Mouse (Mus musculus): ENCODE measurements around the gene Trpc4ap.
"Not testable (repeated sequence)": the region's sequence is repeated elsewhere in the genome, so short reads cannot be mapped to it uniquely, and the experiment has no call there.

The Trpc4ap gene

GRCm38 (mm10) chr2:155691723-155692493 lies at the start of gene Trpc4ap:
Gene Trpc4ap (minus strand): TSS chr2:155692384.
- DNase-seq: peak; percentile 98 to 100

GRCm38 (mm10) chr2:155737803-155738202 lies 45.6 kb upstream of the Trpc4ap start:
- no peak for DNase-seq

DNA sequence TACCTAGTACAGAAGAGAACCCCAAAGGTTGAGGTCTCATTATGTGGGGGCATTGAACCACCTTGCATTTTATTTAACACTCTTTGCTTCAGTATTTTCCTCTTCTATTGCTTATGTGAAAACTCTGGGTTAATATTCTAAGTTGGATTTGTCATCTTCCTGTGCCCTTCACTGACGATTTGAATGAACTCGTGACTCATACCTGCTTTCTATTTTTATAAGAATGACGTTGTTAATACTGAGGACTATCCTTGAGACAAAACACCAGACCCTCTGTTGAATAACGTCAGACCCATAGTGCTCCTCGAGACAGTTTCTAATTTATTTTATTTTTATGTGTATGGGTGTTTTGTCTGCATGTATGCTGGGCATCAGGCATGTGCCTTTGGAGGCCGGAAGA lies 44.8 kb upstream of the Trpc4ap start:
- no peak for DNase-seq

GRCm38 (mm10) chr2:155735766-155736165 lies 43.6 kb upstream of the Trpc4ap start, which contains the start of gene Gm17581:
Gene Gm17581 (minus strand): TSS chr2:155735866.
- not testable (repeated sequence) for DNase-seq

DNA sequence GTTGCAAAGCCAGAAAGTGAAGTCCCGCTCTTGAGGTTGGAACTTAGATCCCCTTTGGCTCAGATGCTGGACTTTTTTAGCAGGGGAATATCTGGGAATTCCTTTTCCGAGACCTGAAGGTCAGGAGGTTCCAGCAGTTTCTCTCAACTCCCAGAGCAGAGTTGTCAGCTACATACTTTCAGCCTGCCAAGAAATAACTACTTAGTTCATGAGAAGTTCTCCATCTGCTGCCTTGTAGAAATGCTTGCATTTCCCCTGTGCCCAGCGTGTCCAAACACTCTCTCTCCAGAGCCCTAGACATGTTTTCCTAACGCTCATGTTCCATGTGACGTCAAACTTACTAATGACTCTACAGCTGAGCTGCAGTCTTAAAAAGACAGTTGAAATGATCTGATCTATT lies 42.9 kb upstream of the Trpc4ap start:
- no peak for DNase-seq

GRCm38 (mm10) chr2:155729158-155729645 lies 37.0 kb upstream of the Trpc4ap start, which contains the start of gene Edem2:
Gene Edem2 (minus strand): TSS chr2:155729475.
- peak; percentile 87 to 94 for DNase-seq

DNA sequence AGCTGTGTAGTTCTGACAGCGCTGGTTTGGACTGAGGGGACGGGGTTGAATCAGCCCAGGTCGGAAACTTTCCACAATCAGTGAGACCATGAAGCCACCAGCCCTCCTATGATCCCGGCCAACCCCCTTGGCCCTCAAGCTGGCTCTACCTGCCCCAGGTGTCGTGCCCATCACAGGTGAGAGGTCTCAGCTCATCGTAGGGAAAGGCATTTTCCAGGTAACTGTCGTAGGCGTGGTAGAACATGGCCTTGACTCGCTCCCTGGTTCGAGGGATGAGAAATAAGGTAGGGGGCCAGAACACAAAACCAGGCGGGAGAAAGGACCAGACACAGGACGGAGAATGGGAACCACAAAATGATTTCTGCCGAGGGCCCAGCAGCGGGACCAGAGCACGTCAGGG lies 36.6 kb upstream of the Trpc4ap start:
- no peak for DNase-seq

DNA sequence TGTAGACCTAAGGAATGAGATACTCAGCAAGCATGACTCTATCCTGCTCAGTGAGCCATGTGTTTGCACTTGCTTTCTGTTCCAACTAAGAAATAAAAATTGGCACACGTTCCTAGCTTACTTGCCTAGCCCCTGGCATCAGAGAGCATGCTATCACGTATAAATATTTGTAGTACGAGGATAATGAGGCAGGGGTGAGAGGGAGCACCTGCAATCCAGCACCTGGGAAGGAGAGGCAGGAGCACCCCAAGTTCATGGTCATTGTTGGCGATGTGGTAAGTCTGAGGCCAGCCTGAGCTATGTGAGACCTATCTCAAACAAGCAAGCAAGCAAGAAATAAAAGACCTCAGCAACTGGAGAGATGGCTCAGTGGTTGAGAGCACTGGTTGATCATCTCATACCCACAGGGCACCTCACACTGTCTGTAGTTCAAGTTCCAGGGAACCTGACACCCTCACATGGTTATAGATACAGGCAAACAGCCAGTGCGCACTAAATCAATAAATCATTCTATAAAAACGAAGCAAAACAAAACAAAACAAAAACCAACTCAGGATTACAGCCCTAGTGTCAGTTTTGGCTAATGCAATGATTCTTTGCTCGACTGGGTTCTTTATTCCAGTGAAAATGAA lies 35.7 kb upstream of the Trpc4ap start:
- DNase-seq: no peak

DNA sequence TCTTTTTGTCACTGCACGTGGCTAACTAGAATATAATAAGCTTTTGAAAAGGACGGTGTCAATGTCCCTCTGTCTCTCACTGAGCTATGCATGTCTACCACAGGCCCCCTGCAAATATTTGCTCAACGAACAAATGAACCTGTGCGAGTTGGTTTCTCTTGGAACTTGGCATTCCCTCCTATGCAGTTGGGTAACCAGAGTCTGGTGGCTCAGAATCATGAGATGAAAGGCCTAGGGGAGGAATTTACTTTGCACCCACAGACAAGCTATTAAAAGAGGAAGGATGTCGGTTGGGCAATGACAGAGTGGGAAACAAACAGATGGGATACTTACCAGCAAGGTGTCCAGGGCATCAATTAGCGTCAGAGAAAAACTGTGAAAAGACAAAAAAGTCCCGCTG lies 34.1 kb upstream of the Trpc4ap start:
- no peak for DNase-seq

DNA sequence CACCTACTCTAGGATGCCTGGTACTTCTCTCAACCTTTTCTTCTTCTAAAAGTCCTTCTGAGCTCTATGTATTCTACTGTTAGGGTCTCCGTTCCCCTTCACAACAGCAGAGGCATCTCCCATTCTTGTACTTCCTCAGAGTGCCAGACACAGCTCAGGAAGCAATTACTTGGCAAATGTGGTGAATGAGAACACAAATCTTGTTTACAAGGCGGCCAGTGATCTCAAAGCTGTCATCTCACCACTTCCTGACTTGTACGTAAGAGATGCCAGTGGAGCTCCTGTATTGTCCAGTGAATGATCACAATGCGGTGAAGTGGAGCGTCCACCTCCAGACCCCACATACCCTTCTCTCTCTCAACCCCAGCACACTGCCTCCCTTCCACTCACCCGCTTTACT lies 32.3 kb upstream of the Trpc4ap start:
- no peak for DNase-seq

DNA sequence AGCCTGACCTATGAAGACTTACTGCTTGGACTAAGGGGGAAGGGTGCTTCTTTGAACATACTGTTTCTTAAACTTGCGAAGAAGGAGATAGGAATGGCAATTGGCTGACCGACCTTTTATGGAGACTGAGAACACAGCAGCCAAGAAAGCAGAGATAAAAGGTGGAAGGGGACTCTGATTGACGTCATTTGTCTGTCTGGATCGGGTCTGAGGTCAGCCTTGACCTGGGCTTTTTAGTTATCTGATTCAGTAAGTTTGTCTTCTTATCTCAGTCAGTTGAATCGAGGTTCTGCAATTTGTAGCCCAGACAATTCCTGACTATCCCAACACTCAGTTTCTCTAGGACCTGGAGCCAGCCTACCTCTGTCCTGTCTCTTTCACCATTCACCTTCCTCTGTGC lies 31.9 kb upstream of the Trpc4ap start:
- no peak for DNase-seq

DNA sequence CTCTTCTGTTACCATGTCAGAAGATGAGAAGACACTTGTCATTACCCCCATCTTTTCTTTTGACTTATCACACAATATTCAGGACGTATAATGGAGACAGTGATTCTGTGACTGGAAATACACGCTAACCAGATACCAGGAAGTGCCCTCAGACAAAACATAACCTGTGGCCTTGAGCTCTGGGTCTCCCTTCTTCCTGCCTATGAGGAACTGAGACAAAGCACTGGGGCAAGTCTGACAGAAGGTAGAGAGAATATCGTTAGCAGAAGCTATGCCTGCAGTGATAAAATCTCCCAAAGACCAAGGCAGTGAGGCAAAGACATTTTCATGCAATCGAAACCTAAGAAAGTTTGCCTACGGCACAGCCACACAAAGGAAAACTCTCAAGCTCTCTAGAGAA lies 28.4 kb upstream of the Trpc4ap start:
- DNase-seq: no peak

DNA sequence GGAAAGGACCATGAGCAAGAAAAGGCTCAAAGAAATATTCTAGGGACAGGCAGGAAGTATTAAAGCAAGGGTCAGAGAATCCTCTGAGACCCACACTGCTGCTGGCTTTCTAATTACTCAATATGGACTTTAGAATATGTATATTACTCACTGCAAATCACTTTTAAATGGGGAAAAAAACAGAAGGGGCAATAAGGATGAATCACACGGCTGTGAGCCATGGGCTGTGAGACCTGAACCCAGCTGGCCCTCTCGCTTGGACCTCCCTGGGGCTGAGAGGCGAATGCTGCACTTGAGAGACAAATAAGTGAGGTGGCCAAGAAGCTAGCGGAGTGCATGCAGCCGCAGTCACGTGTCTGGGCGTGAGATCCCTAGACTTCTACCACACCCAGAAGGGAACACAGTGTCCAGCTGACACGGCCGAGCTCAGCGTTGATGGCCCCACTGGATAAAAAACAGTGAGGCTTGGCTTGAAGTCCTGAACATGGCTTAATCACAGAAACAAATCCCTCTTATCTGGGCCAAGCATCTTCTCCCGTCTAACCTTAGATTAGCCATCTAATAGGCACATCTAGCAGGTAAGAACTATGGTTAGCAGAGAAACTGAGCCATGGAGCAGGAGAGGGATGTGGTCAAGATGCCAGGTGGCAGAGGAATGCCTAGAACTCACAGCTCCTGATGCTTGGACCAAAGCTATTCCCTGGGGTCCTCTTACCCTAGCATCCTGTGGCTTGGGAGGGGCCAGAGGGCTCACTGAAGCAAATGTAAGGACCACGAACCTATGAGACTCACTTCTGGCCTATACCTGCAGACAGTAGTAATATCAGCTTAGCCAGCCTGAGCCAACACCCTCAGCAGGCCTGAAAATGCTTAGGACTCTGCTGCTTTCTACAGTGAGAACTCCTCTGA lies 25.2 kb upstream of the Trpc4ap start:
- no peak for DNase-seq

GRCm38 (mm10) chr2:155710557-155710956 lies 18.4 kb upstream of the Trpc4ap start:
- DNase-seq: no peak

DNA sequence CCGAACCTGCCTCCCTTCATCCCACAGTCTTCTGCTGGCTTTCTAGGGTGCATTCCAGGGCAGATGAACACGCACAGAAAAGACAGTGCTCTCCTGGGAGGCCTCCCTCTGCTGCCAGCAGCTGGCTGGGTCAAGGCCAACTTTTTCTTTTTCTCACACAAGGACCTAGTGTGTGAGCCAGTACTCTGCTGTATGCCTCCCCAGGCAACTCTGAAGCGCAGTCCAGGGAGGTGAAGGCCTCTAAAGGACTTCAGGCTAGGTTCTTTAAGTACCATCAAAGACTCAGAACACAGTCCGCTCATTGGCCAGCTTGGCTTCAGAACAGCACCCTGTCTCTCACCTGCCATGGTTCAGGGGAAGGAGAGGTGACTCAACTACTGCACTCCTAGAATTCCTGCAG lies 15.1 kb upstream of the Trpc4ap start:
- no peak for DNase-seq

GRCm38 (mm10) chr2:155703630-155704029 lies 11.4 kb upstream of the Trpc4ap start:
- no peak for DNase-seq

DNA sequence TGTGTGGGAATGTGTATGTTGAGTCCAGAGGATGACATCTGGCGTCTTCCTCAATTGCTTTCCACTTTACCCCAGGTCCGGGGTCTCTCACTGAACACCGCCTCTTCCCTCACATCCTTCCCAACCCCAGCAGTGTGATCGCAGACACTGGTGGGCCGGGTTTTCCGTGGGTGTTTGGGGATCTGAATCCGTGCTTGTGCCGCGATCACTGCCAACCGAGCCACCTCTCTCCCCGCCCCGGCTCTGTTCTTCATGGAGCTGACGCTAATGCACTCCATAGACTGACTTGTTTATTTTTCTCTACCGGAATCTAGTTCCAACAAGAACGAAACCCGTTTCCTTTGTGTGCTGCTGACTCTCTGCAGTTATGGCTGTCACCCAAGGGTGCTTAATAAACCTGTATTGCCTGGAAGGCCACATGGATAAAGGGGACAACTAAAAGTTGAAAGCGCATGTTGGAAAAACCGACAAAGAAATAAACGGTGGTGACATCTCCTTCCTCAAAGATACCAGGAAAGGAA lies 9.3 kb upstream of the Trpc4ap start:
- no peak for DNase-seq

GRCm38 (mm10) chr2:155698443-155698842 lies 6.3 kb upstream of the Trpc4ap start:
- DNase-seq: not testable (repeated sequence)

DNA sequence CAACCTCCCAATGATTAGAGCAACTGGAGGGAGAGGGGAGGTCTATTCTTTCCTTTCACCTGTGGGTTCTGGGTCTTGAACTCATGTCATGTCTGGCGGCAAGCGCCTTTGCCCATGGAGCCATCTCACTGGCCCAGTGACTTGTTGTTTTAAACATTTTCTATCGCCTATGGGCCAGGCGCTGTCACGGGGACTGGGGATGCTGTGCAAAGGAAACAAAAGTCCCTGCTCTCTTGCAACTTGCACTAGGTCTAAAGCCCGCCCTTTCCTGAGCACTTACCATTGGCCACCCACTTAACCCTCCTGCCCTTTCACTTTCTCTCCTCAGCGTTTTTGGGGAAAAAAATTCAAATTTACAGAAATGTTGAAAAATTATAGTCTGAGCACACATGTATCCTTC lies 4.7 kb upstream of the Trpc4ap start:
- no peak for DNase-seq

DNA sequence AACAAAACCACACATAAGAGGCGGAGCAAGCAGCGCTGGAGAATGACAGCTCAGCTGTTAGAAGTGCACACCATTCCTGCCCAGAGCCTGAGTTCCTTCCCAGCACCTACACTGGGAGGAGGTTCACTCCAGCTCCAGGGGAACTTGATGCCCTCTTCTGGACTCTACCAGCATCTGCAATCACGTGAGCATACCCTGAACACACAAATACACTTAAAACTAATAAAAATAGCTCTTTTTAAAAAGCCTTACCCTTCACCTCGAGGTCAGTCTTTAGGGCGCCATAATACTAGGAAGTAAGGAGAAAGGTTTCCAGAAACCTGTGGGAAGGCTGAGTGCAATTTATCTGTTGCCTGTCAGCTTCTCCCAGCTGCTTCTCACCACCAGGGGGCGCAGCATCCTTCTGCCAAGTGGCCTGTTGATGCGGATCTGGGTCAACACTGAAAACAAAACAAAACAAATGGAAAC lies 3.9 kb upstream of the Trpc4ap start:
- peak; percentile 93 to 97 for DNase-seq

DNA sequence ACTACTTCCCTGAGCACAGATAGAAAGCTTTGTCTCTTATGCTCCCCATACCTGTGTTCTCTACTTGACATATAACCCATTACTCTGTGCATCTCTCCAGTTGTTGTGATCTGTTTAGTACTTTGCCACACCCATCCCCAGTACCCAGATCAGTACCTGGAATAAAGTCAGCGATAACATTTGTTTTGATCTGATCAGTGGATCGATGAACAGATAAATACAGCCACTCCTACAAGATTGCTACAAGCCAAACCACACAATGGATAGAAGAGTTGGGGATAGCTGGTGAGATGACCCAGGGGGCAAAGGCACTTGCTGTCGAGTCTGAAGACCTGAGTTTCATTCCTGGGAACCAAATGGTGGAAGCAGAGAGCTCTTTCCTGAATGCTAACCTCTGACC lies 3.1 kb upstream of the Trpc4ap start:
- DNase-seq: no peak

DNA sequence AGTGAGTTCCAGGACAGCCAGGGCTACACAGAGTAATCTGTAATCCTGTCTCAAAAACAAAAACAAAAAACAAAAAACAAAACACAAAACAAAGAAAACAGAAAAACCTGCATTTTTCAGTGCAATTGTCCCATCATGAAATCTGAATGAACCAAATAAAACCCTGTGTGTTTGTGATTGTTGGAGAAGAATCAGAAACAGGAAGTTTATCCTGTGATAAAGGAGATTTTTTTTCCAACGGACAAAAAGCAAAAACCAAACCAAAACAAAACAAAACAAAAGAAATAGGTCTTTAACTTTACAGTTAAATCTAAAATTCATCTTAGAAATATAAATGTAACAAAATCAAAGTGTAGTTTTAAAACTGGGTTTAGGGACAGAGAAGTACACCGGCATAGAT lies 2.4 kb upstream of the Trpc4ap start:
- DNase-seq: no peak

GRCm38 (mm10) chr2:155693136-155693535 lies 952 bp upstream of the Trpc4ap start:
- DNase-seq: no peak
